Mouse (Mus musculus) liver, embryonic 14.5 days (tissue): Measurements from ENCODE around the gene Pik3c2g.

Source experiments
- CTCF ChIP-seq: IDR thresholded peaks from 2 replicates; pipeline ENCODE4 v1.5.1; 2016; ENCODE audit warnings: antibody characterized with exemption, low read depth, control low read depth
- EP300 ChIP-seq: IDR thresholded peaks from 2 replicates; pipeline ENCODE4 v1.6.1; 2016; ENCODE audit warnings: antibody characterized with exemption, low read depth

DNA sequence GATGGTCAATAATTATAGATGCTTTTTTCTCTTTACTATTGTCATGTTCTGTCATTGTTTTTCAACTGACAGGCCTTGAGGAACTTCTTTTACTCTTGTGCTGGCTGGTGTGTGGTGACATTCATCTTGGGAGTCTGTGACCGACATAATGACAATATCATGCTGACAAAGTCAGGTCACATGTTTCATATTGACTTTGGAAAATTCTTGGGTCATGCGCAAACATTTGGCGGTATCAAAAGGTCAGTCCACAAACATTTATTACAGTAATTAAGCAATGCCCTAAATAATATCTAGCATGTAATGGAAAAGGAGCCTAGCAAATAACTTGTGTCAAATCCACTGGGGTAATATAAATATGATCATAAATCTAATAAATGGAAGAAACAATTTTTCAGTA, 273.1 kb downstream of the Pik3c2g start:
- TF ChIP-seq CTCF, result no peak
- TF ChIP-seq EP300, result no peak
